Mouse (Mus musculus): ENCODE measurements around the gene Cat. TPM values are rescaled to one million over a fixed set of nuclear protein-coding genes. Genes with fewer than 3 reads are reported as not detected.

Gene Cat
- polyA plus RNA-seq (2012; rRNA removed), result 50.3 and 56.7 TPM in 2 replicates

DNA sequence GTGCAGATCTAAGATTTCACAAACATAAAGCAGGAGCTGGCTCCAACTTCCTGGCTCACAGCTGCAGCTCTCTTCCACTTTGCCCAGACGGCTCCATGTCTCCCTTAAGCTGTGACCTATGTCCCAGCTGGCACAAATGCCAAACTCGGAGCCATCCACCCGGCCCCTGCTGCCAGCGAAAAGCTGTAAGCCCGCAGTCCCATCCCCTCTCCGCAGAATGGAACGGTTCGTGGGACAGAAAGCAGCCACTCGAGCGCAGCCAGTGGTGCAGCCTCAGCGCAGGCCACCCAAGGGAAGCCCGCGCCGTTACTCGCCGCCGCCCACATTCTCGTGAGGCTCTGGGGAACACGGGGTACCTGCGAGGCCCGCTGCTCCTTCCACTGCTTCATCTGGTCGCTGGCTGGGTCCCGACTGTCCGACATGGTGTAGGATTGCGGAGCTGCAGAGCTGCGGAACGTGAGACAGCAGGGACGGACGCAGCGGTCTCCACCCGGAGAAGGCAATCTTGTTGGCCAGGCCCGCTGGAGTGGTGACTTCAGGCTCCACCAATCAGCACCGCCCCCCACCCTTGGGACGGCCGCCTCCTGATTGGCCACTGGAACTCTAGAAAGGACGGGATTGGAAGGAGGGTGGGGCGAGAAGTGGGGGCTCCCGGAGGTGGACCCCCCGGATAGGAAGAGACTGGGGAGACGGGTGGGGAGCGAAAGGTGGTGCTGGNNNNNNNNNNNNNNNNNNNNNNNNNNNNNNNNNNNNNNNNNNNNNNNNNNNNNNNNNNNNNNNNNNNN lies at the start of gene Cat:
Cat (minus strand) TSS at position 544 of the 785 bp plus-strand sequence.

DNA sequence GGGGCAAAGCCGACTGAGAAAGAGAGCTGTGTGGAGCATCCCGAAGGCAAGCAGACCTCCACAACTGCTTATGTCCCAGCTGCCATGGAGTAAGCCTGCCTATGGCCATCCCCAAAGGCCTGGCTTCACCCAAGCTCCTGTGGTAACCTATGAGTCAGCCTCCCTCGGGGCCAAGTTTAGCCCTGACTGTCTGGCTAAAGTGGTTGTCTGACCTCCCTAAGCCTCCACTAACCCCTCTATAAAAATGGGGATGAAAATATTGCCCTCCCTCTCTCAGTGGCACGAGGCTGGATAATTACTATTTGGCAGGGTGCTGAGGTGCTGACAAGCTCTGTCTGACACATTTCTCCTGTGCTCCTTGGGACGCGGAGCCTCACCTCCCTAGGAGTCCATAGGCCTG lies 73.6 kb downstream of the Cat start, which contains the start of gene Elf5:
Elf5 (plus strand) TSS at position 341 of the 400 bp plus-strand sequence.

Other genes with a start within 250 kb of the Cat start
- gene Ehf, start 181.9 kb downstream of the Cat start, polyA plus RNA-seq (2012; rRNA removed), result 0.07 and 1.1 TPM in 2 replicates
- gene Elf5, start 73.5 kb downstream of the Cat start, polyA plus RNA-seq (2012; rRNA removed), result 0.80 TPM in 1 of 2 replicates, not detected in the other
- 10.1 and 15.4 TPM in 2 replicates for gene Abtb2, start 81.2 kb upstream of the Cat start, polyA plus RNA-seq (2012; rRNA removed)

Measured in central nervous system, embryonic 14 days (tissue).